Mouse (Mus musculus) MEL (cell line): ENCODE data around the gene Lin54. TPM values are rescaled to one million over a fixed set of nuclear protein-coding genes. Genes with fewer than 3 reads are reported as not detected.
A peak's percentile ranks its signal among the peaks of the same experiment; 100 is the strongest.

Experiments
- DNase-seq: peaks from one replicate; pipeline ENCODE4 v3.0.0; 2011; ENCODE audit warnings: low read depth, low spot score
- H3K27ac ChIP-seq: 2 replicates; pipeline ENCODE4 v1.5.1; 2012; ENCODE audit warnings: low read depth, mild to moderate bottlenecking, control low read depth, low read length, moderate library complexity; ENCODE audit not compliant: control insufficient read depth
- H3K27me3 ChIP-seq, 2 experiments: fragments of 150-350 bp in 1 of 2; sonication (generic) in 1 of 2; 2 replicates each; pipeline ENCODE4 v1.6.1; 2012; ENCODE audit warnings: low read length in 2 of 2, mild to moderate bottlenecking in 2 of 2, improper control_type of control experiment in 1 of 2, moderate library complexity in 1 of 2; ENCODE audit not compliant: insufficient read depth in 2 of 2, control insufficient read depth in 1 of 2
- H3K36me3 ChIP-seq, 2 experiments: 2 replicates each; pipeline ENCODE4 v1.6.1; 2012 to 2014; ENCODE audit warnings: low read length in 2 of 2, improper control_type of control experiment in 1 of 2, inconsistent platforms in 1 of 2, mild to moderate bottlenecking in 1 of 2; ENCODE audit not compliant: insufficient read depth in 2 of 2, control insufficient read depth in 1 of 2
- H3K4me1 ChIP-seq, 2 experiments: fragments of 150-350 bp in 1 of 2; sonication (generic) in 1 of 2; 2 replicates each; pipeline ENCODE4 v1.6.1; 2012; ENCODE audit warnings: low read length in 2 of 2, improper control_type of control experiment in 1 of 2, mild to moderate bottlenecking in 1 of 2; ENCODE audit not compliant: insufficient read depth in 2 of 2, control insufficient read depth in 1 of 2
- H3K4me3 ChIP-seq, 2 experiments: fragments of 150-350 bp in 1 of 2; sonication (generic) in 1 of 2; 2 replicates each; pipeline ENCODE4 v1.5.1; 2012; ENCODE audit warnings: low read depth in 2 of 2, low read length in 2 of 2, mild to moderate bottlenecking in 2 of 2, moderate library complexity in 2 of 2, control low read depth in 1 of 2, improper control_type of control experiment in 1 of 2; ENCODE audit not compliant: control insufficient read depth in 1 of 2, insufficient read depth in 1 of 2
- H3K79me2 ChIP-seq: 2 replicates; pipeline ENCODE4 v1.6.1; 2012; ENCODE audit warnings: mild to moderate bottlenecking, low read length, moderate library complexity; ENCODE audit not compliant: control insufficient read depth, poor library complexity, insufficient read depth
- H3K9ac ChIP-seq: 2 replicates; pipeline ENCODE4 v1.6.1; 2012; ENCODE audit warnings: low read depth, mild to moderate bottlenecking, control low read depth, low read length, moderate library complexity; ENCODE audit not compliant: control insufficient read depth, poor library complexity, severe bottlenecking
- H3K9me3 ChIP-seq: fragments of 150-350 bp; sonication (generic); replicated peaks from 2 replicates; pipeline ENCODE4 v1.6.1; 2012; ENCODE audit warnings: mild to moderate bottlenecking, low read length, improper control_type of control experiment, moderate library complexity; ENCODE audit not compliant: insufficient read depth
- CHD1 ChIP-seq: IDR thresholded peaks from 2 replicates; pipeline ENCODE4 v1.6.1; 2012; ENCODE audit warnings: low read depth, mild to moderate bottlenecking, inconsistent platforms, low read length, improper control_type of control experiment
- CTCF ChIP-seq, 3 experiments: IDR thresholded peaks in 2 of 3; conservative IDR thresholded peaks in 1 of 3; 2 replicates each; pipeline ENCODE4 v1.5.1; 2011 to 2012; ENCODE audit warnings: low read length in 3 of 3, low read depth in 2 of 3, mild to moderate bottlenecking in 2 of 3, improper control_type of control experiment in 1 of 3, inconsistent platforms in 1 of 3, mixed read lengths in 1 of 3, moderate library complexity in 1 of 3; ENCODE audit not compliant: control insufficient read depth in 1 of 3, insufficient read depth in 1 of 3, poor library complexity in 1 of 3, severe bottlenecking in 1 of 3
- E2F4 ChIP-seq: IDR thresholded peaks from 2 replicates; pipeline ENCODE4 v1.6.1; 2011; ENCODE audit warnings: low read depth, low read length, improper control_type of control experiment, borderline replicate concordance
- ELF1 ChIP-seq: IDR thresholded peaks from 2 replicates; pipeline ENCODE4 v1.6.1; 2014; ENCODE audit warnings: low read depth, mild to moderate bottlenecking, inconsistent platforms, low read length, improper control_type of control experiment, moderate library complexity
- EP300 ChIP-seq, 2 experiments: IDR thresholded peaks; 2 replicates each; pipeline ENCODE4 v1.6.1; 2011; ENCODE audit warnings: improper control_type of control experiment in 2 of 2, low read length in 2 of 2, low read depth in 1 of 2, mild to moderate bottlenecking in 1 of 2
- GABPA ChIP-seq: IDR thresholded peaks from 2 replicates; pipeline ENCODE4 v1.6.1; 2012; ENCODE audit warnings: low read depth, mild to moderate bottlenecking, inconsistent platforms, low read length, improper control_type of control experiment, moderate library complexity
- GATA1 ChIP-seq: IDR thresholded peaks from 2 replicates; pipeline ENCODE4 v1.6.1; 2011; ENCODE audit warnings: low read depth, low read length, improper control_type of control experiment
- MAFK ChIP-seq: IDR thresholded peaks from 2 replicates; pipeline ENCODE4 v1.6.1; 2011; ENCODE audit warnings: low read depth, mild to moderate bottlenecking, low read length, improper control_type of control experiment, borderline replicate concordance
- MAX ChIP-seq: IDR thresholded peaks from 2 replicates; pipeline ENCODE4 v1.6.1; 2011; ENCODE audit warnings: low read length, improper control_type of control experiment
- MXI1 ChIP-seq: IDR thresholded peaks from 2 replicates; pipeline ENCODE4 v1.6.1; 2011; ENCODE audit warnings: mild to moderate bottlenecking, low read depth, low read length, improper control_type of control experiment
- MYC ChIP-seq: IDR thresholded peaks from 2 replicates; pipeline ENCODE4 v1.6.1; 2011; ENCODE audit warnings: low read depth, mild to moderate bottlenecking, low read length, improper control_type of control experiment, moderate library complexity
- NRF1 ChIP-seq: IDR thresholded peaks from 2 replicates; pipeline ENCODE4 v1.6.1; 2014; ENCODE audit warnings: low read depth, mild to moderate bottlenecking, inconsistent platforms, low read length, improper control_type of control experiment, moderate library complexity; ENCODE audit not compliant: poor library complexity, insufficient read depth, severe bottlenecking
- POLR2A ChIP-seq, 2 experiments: IDR thresholded peaks; 2 replicates each; pipeline ENCODE4 v1.6.1; 2011 to 2012; ENCODE audit warnings: low read length in 2 of 2, mild to moderate bottlenecking in 2 of 2, control low read depth in 1 of 2, improper control_type of control experiment in 1 of 2, low read depth in 1 of 2, moderate library complexity in 1 of 2; ENCODE audit not compliant: control insufficient read depth in 1 of 2, insufficient read depth in 1 of 2, poor library complexity in 1 of 2
- POLR2AphosphoS2 ChIP-seq: IDR thresholded peaks from 2 replicates; pipeline ENCODE4 v1.6.1; 2011; ENCODE audit warnings: low read length, improper control_type of control experiment
- RCOR1 ChIP-seq: IDR thresholded peaks from 2 replicates; pipeline ENCODE4 v1.6.1; 2012; ENCODE audit warnings: low read depth, mild to moderate bottlenecking, inconsistent platforms, low read length, improper control_type of control experiment
- SIN3A ChIP-seq: IDR thresholded peaks from 2 replicates; pipeline ENCODE4 v1.6.1; 2012; ENCODE audit warnings: low read length, improper control_type of control experiment, inconsistent platforms
- SMC3 ChIP-seq: IDR thresholded peaks from 2 replicates; pipeline ENCODE4 v1.6.1; 2011; ENCODE audit warnings: low read depth, low read length, improper control_type of control experiment
- TBP ChIP-seq: IDR thresholded peaks from 2 replicates; pipeline ENCODE4 v1.8.0; 2011; ENCODE audit warnings: low read depth, low read length, improper control_type of control experiment
- TCF12 ChIP-seq: IDR thresholded peaks from 2 replicates; pipeline ENCODE4 v1.6.1; 2014; ENCODE audit warnings: low read depth, mild to moderate bottlenecking, inconsistent platforms, low read length, improper control_type of control experiment, moderate library complexity
- UBTF ChIP-seq: IDR thresholded peaks from 2 replicates; pipeline ENCODE4 v1.6.1; 2012; ENCODE audit warnings: low read depth, mild to moderate bottlenecking, inconsistent platforms, low read length, improper control_type of control experiment, moderate library complexity, borderline replicate concordance; ENCODE audit not compliant: insufficient read depth
- USF2 ChIP-seq, 2 experiments: IDR thresholded peaks; 2 replicates each; pipeline ENCODE4 v1.6.1; 2011 to 2012; ENCODE audit warnings: improper control_type of control experiment in 2 of 2, low read length in 2 of 2, borderline replicate concordance in 1 of 2, inconsistent platforms in 1 of 2, low read depth in 1 of 2, mild to moderate bottlenecking in 1 of 2; ENCODE audit not compliant: insufficient read depth in 1 of 2
- ZC3H11A ChIP-seq: IDR thresholded peaks from 2 replicates; pipeline ENCODE4 v1.6.1; 2012; ENCODE audit warnings: low read depth, mild to moderate bottlenecking, inconsistent platforms, low read length, improper control_type of control experiment
- ZMIZ1 ChIP-seq: IDR thresholded peaks from 2 replicates; pipeline ENCODE4 v1.6.1; 2012; ENCODE audit warnings: low read depth, mild to moderate bottlenecking, inconsistent platforms, low read length, improper control_type of control experiment, moderate library complexity
- ZNF384 ChIP-seq: IDR thresholded peaks from 2 replicates; pipeline ENCODE4 v1.6.1; 2012; ENCODE audit warnings: low read depth, mild to moderate bottlenecking, inconsistent platforms, low read length, improper control_type of control experiment
- polyA plus RNA-seq, 2 experiments: library from polyadenylated mRNA; stranded (reverse) in 1 of 2; unstranded in 1 of 2; fragments of >175 nt in 1 of 2; fragments of >200 nt in 1 of 2; gene quantifications; 2 replicates each; pipeline versions ENCODE4 v1.2.1 to v1.2.4; 2012; ENCODE audit warnings: low replicate concordance in 2 of 2, low read depth in 1 of 2; ENCODE audit not compliant: insufficient read length in 2 of 2, insufficient read depth in 1 of 2, missing spikeins in 1 of 2
- total RNA-seq: library from RNA; depleted of rRNA; stranded (reverse); fragments of 300-350 nt; gene quantifications from 2 replicates; pipeline ENCODE4 v1.2.3, GENCODE M21; 2012

The Lin54 gene
- total and polyA plus RNA-seq, 3 experiments, result 14.1 to 16.0 TPM; not detected in 1

GRCm38 (mm10) chr5:100489340-100489739, 11.1 kb downstream of the Lin54 start:
- Histone ChIP-seq H3K4me3 (no peak overlapping the region), H3K27me3 (no peaks in the 10 kb centered on the region), H3K36me3 (peaks cover 9 to 17% of the 10 kb centered on the region in 2 experiments), H3K9ac (no peak overlapping the region), H3K27ac (no peak overlapping the region), H3K4me1 (peaks cover 2 to 12% of the 10 kb centered on the region in 2 experiments; a peak in 2 of 4 replicates), H3K79me2 (peaks cover 50% of the 10 kb centered on the region), H3K9me3 (no peaks in the 10 kb centered on the region)
- DNase-seq, result peak; percentile 25
- TF ChIP-seq CHD1 (no peak), GATA1 (peak; percentile 80), ZMIZ1 (no peak), EP300 (IDR thresholded peaks at IDR 0.05; ENCODE audit: low read depth in 1 of 2, low read length in 2 of 2) (peak; percentile 40 to 52; a peak in 3 of 4 replicates), TCF12 (peak; percentile 35; the same call in 1 of the 2 replicates), RCOR1 (peak; percentile 79)

GRCm38 (mm10) chr5:100488231-100488630, 12.2 kb downstream of the Lin54 start:
- Histone ChIP-seq H3K4me3 (no peak overlapping the region), H3K4me1 (peaks cover 2 to 12% of the 10 kb centered on the region in 2 experiments; a peak in 2 of 4 replicates), H3K9me3 (no peaks in the 10 kb centered on the region)
- DNase-seq, result no peak
- no peak for TF ChIP-seq MAX
- TF ChIP-seq ZNF384, result no peak
- TF ChIP-seq ZC3H11A, result no peak
- TF ChIP-seq MYC, result no peak
- no peak for TF ChIP-seq TCF12
- TF ChIP-seq MAFK, result no peak
- TF ChIP-seq USF2 (IDR thresholded peaks at IDR 0.05; ENCODE audit: borderline replicate concordance in 1 of 2, insufficient read depth in 1 of 2, low read depth in 1 of 2, low read length in 2 of 2), result no peak
- no peak for TF ChIP-seq SMC3
- TF ChIP-seq SIN3A, result no peak
- TF ChIP-seq UBTF, result no peak
- TF ChIP-seq GABPA, result no peak
- no peak for TF ChIP-seq CTCF (IDR thresholded peaks at IDR 0.05 in 2 of 3, conservative IDR thresholded peaks at IDR 0.05 in 1 of 3; ENCODE audit: control insufficient read depth in 1 of 3, insufficient read depth in 1 of 3, low read depth in 2 of 3, low read length in 3 of 3, poor library complexity in 1 of 3, severe bottlenecking in 1 of 3)
- TF ChIP-seq TBP, result no peak
- TF ChIP-seq POLR2AphosphoS2, result no peak
- no peak for TF ChIP-seq E2F4
- no peak for TF ChIP-seq MXI1
- no peak for TF ChIP-seq NRF1
- no peak for TF ChIP-seq ZMIZ1
- no peak for TF ChIP-seq ELF1
- no peak for TF ChIP-seq POLR2A (IDR thresholded peaks at IDR 0.05; ENCODE audit: control insufficient read depth in 1 of 2, insufficient read depth in 1 of 2, low read depth in 1 of 2, low read length in 2 of 2, poor library complexity in 1 of 2)
- TF ChIP-seq, all 39 proteins: peak for 0
- H3K27ac ChIP-seq, result no peak overlapping the region
- H3K79me2 ChIP-seq, result peaks cover 44% of the 10 kb centered on the region
- peaks cover 9 to 17% of the 10 kb centered on the region in 2 experiments for H3K36me3 ChIP-seq
- H3K27me3 ChIP-seq, result no peaks in the 10 kb centered on the region
- H3K9ac ChIP-seq, result no peak overlapping the region
